Mouse (Mus musculus): ENCODE measurements at regions not wholly inside any gene's neighbourhood (a gene's known extent, or its start where the extent isn't known, plus 50 kb on each side); places are given as distances from the start of the nearest gene placed in this dataset.

GRCm38 (mm10) chr1:35749603-35750002, 318.6 kb upstream of the Hs6st1 start:
- no peaks in the 10 kb centered on the region for H3K9me3 ChIP-seq (ENCODE audit: control insufficient read depth, insufficient read depth, low read depth, low read length)
- H3K4me1 ChIP-seq (ENCODE audit: control insufficient read depth in 2 of 2, insufficient read depth in 2 of 2, low read length in 2 of 2, poor library complexity in 1 of 2), result peaks cover 0 to 13% of the 10 kb centered on the region in 2 experiments; a peak in 2 of 4 replicates
- no peak overlapping the region for H3K9ac ChIP-seq (ENCODE audit: insufficient read depth, low read depth, low read length, poor library complexity, severe bottlenecking)
- no peaks in the 10 kb centered on the region for H3K36me3 ChIP-seq (ENCODE audit: control insufficient read depth, insufficient read depth, low read length, poor library complexity, severe bottlenecking)
- in situ Hi-C loops (cut with MboI; ENCODE audit: low sequenced_read_pairs in 2 of 2, unreplicated experiment in 2 of 2), result no loop called here
- no peak overlapping the region for H3K27ac ChIP-seq (ENCODE audit: insufficient read depth, low read depth, low read length, poor library complexity, severe bottlenecking)
- no peak overlapping the region for H3K4me3 ChIP-seq (ENCODE audit: insufficient read depth in 1 of 2, low read depth in 1 of 2, low read length in 2 of 2, poor library complexity in 1 of 2, severe bottlenecking in 1 of 2)
- DNase-seq (ENCODE audit: low read depth, low spot score), result no peak
- TF ChIP-seq HCFC1 (IDR thresholded peaks at IDR 0.05; ENCODE audit: borderline replicate concordance, insufficient read depth, low read length) (no peak), ZNF384 (IDR thresholded peaks at IDR 0.05; ENCODE audit: low read depth, low read length) (no peak), ZC3H11A (IDR thresholded peaks at IDR 0.05; ENCODE audit: borderline replicate concordance, low read depth, low read length) (no peak), CHD2 (IDR thresholded peaks at IDR 0.05; ENCODE audit: low read depth, low read length) (no peak), MAFK (IDR thresholded peaks at IDR 0.05; ENCODE audit: insufficient read depth, low read depth, low read length) (no peak)

GRCm38 (mm10) chr1:35750092-35750521, 318.1 kb upstream of the Hs6st1 start:
- DNase-seq (ENCODE audit: low read depth, low spot score), result peak; percentile 66
- no peak overlapping the region for H3K4me3 ChIP-seq (ENCODE audit: insufficient read depth in 1 of 2, low read depth in 1 of 2, low read length in 2 of 2, poor library complexity in 1 of 2, severe bottlenecking in 1 of 2)
- in situ Hi-C loops (cut with MboI; ENCODE audit: low sequenced_read_pairs in 2 of 2, unreplicated experiment in 2 of 2), result no loop called here

GRCm38 (mm10) chr1:35752636-35753035, 315.6 kb upstream of the Hs6st1 start:
- TF ChIP-seq ZC3H11A (IDR thresholded peaks at IDR 0.05; ENCODE audit: borderline replicate concordance, low read depth, low read length) (no peak), HCFC1 (IDR thresholded peaks at IDR 0.05; ENCODE audit: borderline replicate concordance, insufficient read depth, low read length) (no peak), ZNF384 (IDR thresholded peaks at IDR 0.05; ENCODE audit: low read depth, low read length) (no peak), CHD2 (IDR thresholded peaks at IDR 0.05; ENCODE audit: low read depth, low read length) (no peak), MAFK (IDR thresholded peaks at IDR 0.05; ENCODE audit: insufficient read depth, low read depth, low read length) (no peak)
- Histone ChIP-seq H3K27ac (ENCODE audit: insufficient read depth, low read depth, low read length, poor library complexity, severe bottlenecking) (no peak overlapping the region), H3K4me1 (ENCODE audit: control insufficient read depth in 2 of 2, insufficient read depth in 2 of 2, low read length in 2 of 2, poor library complexity in 1 of 2) (peaks cover 0 to 13% of the 10 kb centered on the region in 2 experiments; a peak in 2 of 4 replicates), H3K4me3 (ENCODE audit: insufficient read depth in 1 of 2, low read depth in 1 of 2, low read length in 2 of 2, poor library complexity in 1 of 2, severe bottlenecking in 1 of 2) (no peak overlapping the region), H3K9me3 (ENCODE audit: control insufficient read depth, insufficient read depth, low read depth, low read length) (no peaks in the 10 kb centered on the region), H3K36me3 (ENCODE audit: control insufficient read depth, insufficient read depth, low read length, poor library complexity, severe bottlenecking) (no peaks in the 10 kb centered on the region), H3K9ac (ENCODE audit: insufficient read depth, low read depth, low read length, poor library complexity, severe bottlenecking) (no peak overlapping the region)
- in situ Hi-C loops (cut with MboI; ENCODE audit: low sequenced_read_pairs in 2 of 2, unreplicated experiment in 2 of 2), result no loop called here
- no peak for DNase-seq (ENCODE audit: low read depth, low spot score)

More at GRCm38 (mm10) chr1:35750092-35750521, 318.1 kb upstream of the Hs6st1 start:
- Histone ChIP-seq H3K9me3 (ENCODE audit: control insufficient read depth, insufficient read depth, low read depth, low read length) (no peaks in the 10 kb centered on the region), H3K27ac (ENCODE audit: insufficient read depth, low read depth, low read length, poor library complexity, severe bottlenecking) (no peak overlapping the region), H3K4me1 (ENCODE audit: control insufficient read depth in 2 of 2, insufficient read depth in 2 of 2, low read length in 2 of 2, poor library complexity in 1 of 2) (peaks cover 0 to 13% of the 10 kb centered on the region in 2 experiments; a peak in 2 of 4 replicates), H3K9ac (ENCODE audit: insufficient read depth, low read depth, low read length, poor library complexity, severe bottlenecking) (no peak overlapping the region), H3K36me3 (ENCODE audit: control insufficient read depth, insufficient read depth, low read length, poor library complexity, severe bottlenecking) (no peaks in the 10 kb centered on the region)
- no peak for TF ChIP-seq ZC3H11A (IDR thresholded peaks at IDR 0.05; ENCODE audit: borderline replicate concordance, low read depth, low read length)
- no peak for TF ChIP-seq CHD2 (IDR thresholded peaks at IDR 0.05; ENCODE audit: low read depth, low read length)
- no peak for TF ChIP-seq MAFK (IDR thresholded peaks at IDR 0.05; ENCODE audit: insufficient read depth, low read depth, low read length)
- TF ChIP-seq ZNF384 (IDR thresholded peaks at IDR 0.05; ENCODE audit: low read depth, low read length), result 0 out of 2 replicates have a peak, but pooled peaks have one; percentile 50
- no peak for TF ChIP-seq HCFC1 (IDR thresholded peaks at IDR 0.05; ENCODE audit: borderline replicate concordance, insufficient read depth, low read length)

- H3K9me3 ChIP-seq (ENCODE audit: control insufficient read depth, insufficient read depth, low read depth, low read length), result no peaks in the 10 kb centered on the region
- DNase-seq (ENCODE audit: low read depth, low spot score), result no peak
- no peak overlapping the region for H3K27ac ChIP-seq (ENCODE audit: insufficient read depth, low read depth, low read length, poor library complexity, severe bottlenecking)
- peaks cover 0 to 11% of the 10 kb centered on the region in 2 experiments; a peak in 2 of 4 replicates for H3K4me1 ChIP-seq (ENCODE audit: control insufficient read depth in 2 of 2, insufficient read depth in 2 of 2, low read length in 2 of 2, poor library complexity in 1 of 2)
- no peak overlapping the region for H3K4me3 ChIP-seq (ENCODE audit: insufficient read depth in 1 of 2, low read depth in 1 of 2, low read length in 2 of 2, poor library complexity in 1 of 2, severe bottlenecking in 1 of 2)
- no peak for TF ChIP-seq MAFK (IDR thresholded peaks at IDR 0.05; ENCODE audit: insufficient read depth, low read depth, low read length)
- no peak for TF ChIP-seq ZC3H11A (IDR thresholded peaks at IDR 0.05; ENCODE audit: borderline replicate concordance, low read depth, low read length)
- no peak for TF ChIP-seq HCFC1 (IDR thresholded peaks at IDR 0.05; ENCODE audit: borderline replicate concordance, insufficient read depth, low read length)
- no peak for TF ChIP-seq CHD2 (IDR thresholded peaks at IDR 0.05; ENCODE audit: low read depth, low read length)
- TF ChIP-seq ZNF384 (IDR thresholded peaks at IDR 0.05; ENCODE audit: low read depth, low read length), result no peak
- no peak overlapping the region for H3K9ac ChIP-seq (ENCODE audit: insufficient read depth, low read depth, low read length, poor library complexity, severe bottlenecking)
- in situ Hi-C loops (cut with MboI; ENCODE audit: low sequenced_read_pairs in 2 of 2, unreplicated experiment in 2 of 2), result no loop called here
- H3K36me3 ChIP-seq (ENCODE audit: control insufficient read depth, insufficient read depth, low read length, poor library complexity, severe bottlenecking), result no peaks in the 10 kb centered on the region
These were observed 314.0 kb upstream of the Hs6st1 start for GRCm38 (mm10) chr1:35754170-35754569.
